Mouse (Mus musculus) hindbrain, embryonic 12.5 days (tissue): ENCODE measurements at regions not wholly inside any gene's neighbourhood (a gene's known extent, or its start where the extent isn't known, plus 50 kb on each side); places are given as distances from the start of the nearest gene placed in this dataset.

Experiments used
- ATAC-seq: fragments of 200-750 bp; cut with Nextera tagmentation; 2 replicates; pipeline ENCODE4 v1.8.0; 2017; ENCODE audit warnings: moderate TSS enrichment; ENCODE audit not compliant: low FRiP score
- H3K27ac ChIP-seq: fragments of 300-500 bp; sonication (generic); 2 replicates; pipeline ENCODE4 v1.5.1; 2016; ENCODE audit warnings: mild to moderate bottlenecking
- H3K27me3 ChIP-seq: fragments of 300-500 bp; sonication (generic); 2 replicates; pipeline ENCODE4 v1.6.1; 2016; ENCODE audit warnings: mild to moderate bottlenecking
- H3K36me3 ChIP-seq: fragments of 300-500 bp; sonication (generic); 2 replicates; pipeline ENCODE4 v1.6.1; 2016; ENCODE audit warnings: mild to moderate bottlenecking
- H3K4me1 ChIP-seq: fragments of 300-500 bp; sonication (generic); 2 replicates; pipeline ENCODE4 v1.6.1; 2016
- H3K4me2 ChIP-seq: fragments of 300-500 bp; sonication (generic); replicated peaks from 2 replicates; pipeline ENCODE4 v1.6.1; 2016; ENCODE audit warnings: mild to moderate bottlenecking
- H3K4me3 ChIP-seq: fragments of 300-500 bp; sonication (generic); 2 replicates; pipeline ENCODE4 v1.5.1; 2016; ENCODE audit warnings: mild to moderate bottlenecking
- H3K9ac ChIP-seq: fragments of 300-500 bp; sonication (generic); 2 replicates; pipeline ENCODE4 v1.6.1; 2016; ENCODE audit warnings: mild to moderate bottlenecking, moderate library complexity
- H3K9me3 ChIP-seq: fragments of 300-500 bp; sonication (generic); replicated peaks from 2 replicates; pipeline ENCODE4 v1.6.1; 2016; ENCODE audit warnings: mild to moderate bottlenecking
- WGBS: fragments of 180-500 bp; shearing (Covaris S2); methylation state at CpG from one replicate; pipeline ENCODE4 v1.1.7; 2016; 5-methylcytosine and 5-hydroxymethylcytosine counted together

DNA sequence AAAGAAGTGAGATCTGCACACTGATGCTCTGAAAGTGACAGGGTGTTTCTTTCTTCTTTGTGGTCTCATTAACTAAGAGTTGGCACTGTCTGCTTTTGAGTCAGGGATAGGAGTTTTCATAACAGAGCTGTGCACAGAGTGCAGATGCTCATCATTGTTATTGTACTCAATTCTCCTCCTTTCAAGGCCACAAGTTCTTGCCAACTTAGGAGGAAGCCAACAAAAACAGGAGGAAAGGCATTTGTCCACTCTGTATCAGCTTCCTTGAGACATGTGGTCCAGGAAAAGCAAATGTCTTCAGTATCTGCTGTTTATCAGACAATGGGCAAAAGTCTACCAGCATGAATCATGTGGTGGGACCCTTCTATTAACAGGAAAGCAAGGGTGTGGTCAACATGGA is 345.1 kb downstream of the Fam181b start:
- Histone ChIP-seq H3K36me3 (no peaks in the 10 kb centered on the region), H3K4me1 (no peaks in the 10 kb centered on the region), H3K9ac (no peak overlapping the region), H3K4me2 (no peak overlapping the region), H3K4me3 (no peak overlapping the region), H3K27ac (no peak overlapping the region), H3K27me3 (no peaks in the 10 kb centered on the region), H3K9me3 (no peaks in the 10 kb centered on the region)
- no peak for ATAC-seq

DNA sequence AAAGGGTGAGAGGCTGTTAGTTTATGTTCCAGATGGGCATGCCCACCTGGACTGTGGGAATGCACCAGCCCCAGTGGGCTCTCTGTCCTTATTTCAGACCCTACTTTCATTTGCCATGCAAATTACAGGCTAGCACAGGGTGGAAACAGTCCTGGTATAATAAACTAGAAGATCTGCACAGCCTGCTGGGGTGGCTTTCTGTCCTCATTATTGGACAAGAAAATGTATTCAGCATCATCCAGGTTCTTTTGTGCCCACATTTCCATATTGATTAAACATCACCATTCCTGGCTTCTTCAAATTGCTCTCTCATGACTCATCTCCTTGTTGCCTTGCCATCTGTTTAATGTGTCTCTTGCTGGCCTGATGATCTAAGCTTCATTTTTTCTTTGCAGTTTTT is 355.4 kb downstream of the Fam181b start:
- H3K4me3 ChIP-seq: no peak overlapping the region
- no peak overlapping the region for H3K4me2 ChIP-seq
- H3K4me1 ChIP-seq: no peaks in the 10 kb centered on the region
- H3K9me3 ChIP-seq: no peaks in the 10 kb centered on the region
- H3K36me3 ChIP-seq: no peaks in the 10 kb centered on the region
- no peak overlapping the region for H3K27ac ChIP-seq
- no peak overlapping the region for H3K9ac ChIP-seq
- no peaks in the 10 kb centered on the region for H3K27me3 ChIP-seq
- ATAC-seq: peak; percentile 76; the same call in 1 of the 2 replicates

DNA sequence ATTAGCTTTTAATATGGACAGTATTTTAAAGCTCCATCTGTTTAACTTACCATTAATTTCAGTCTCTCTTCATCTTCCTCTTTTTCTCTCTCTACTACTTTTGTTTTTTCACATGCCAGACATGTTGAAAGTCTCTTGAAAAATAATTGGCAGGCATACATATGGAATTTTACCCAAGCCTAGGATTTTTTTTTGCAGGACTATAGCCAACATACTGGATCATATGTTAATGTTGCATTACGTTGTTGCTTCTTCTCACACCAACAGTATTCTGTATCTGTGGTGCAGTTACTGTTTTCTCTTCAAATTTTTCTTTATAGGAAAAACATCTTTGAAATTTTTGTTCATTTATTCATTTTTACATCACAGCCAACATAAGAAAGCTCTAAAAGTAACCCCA is 374.4 kb downstream of the Fam181b start:
- H3K9ac ChIP-seq: no peak overlapping the region
- no peak overlapping the region for H3K27ac ChIP-seq
- no peaks in the 10 kb centered on the region for H3K4me1 ChIP-seq
- no peak for ATAC-seq
- H3K36me3 ChIP-seq: no peaks in the 10 kb centered on the region
- H3K4me2 ChIP-seq: no peak overlapping the region
- H3K27me3 ChIP-seq: no peaks in the 10 kb centered on the region
- H3K9me3 ChIP-seq: no peaks in the 10 kb centered on the region
- no peak overlapping the region for H3K4me3 ChIP-seq
- 91% methylated on average over 1 of the region's 1 CpGs for WGBS

DNA sequence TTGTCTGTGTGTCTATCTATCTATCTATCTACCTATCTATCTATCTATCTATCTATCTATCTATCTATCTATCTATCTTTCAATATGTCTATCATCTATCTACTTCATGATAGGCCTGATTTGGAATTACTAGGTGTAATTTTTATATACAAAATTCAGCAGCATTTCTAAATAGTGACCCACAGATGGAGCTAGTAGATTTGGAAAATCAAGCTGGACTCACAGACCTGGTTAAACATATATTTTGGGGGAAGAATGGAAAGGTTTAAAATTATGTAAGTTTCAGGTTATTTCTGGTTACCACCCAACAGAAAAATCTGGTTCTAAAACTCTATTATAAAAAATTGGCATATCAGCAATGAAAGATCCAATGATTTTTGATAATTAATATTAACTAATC is 383.7 kb downstream of the Fam181b start:
- no peak for ATAC-seq
- H3K9ac ChIP-seq: no peak overlapping the region
- H3K4me3 ChIP-seq: no peak overlapping the region
- H3K4me2 ChIP-seq: no peak overlapping the region
- H3K27me3 ChIP-seq: no peaks in the 10 kb centered on the region
- no peaks in the 10 kb centered on the region for H3K9me3 ChIP-seq
- no peak overlapping the region for H3K27ac ChIP-seq
- H3K36me3 ChIP-seq: no peaks in the 10 kb centered on the region
- H3K4me1 ChIP-seq: no peaks in the 10 kb centered on the region

DNA sequence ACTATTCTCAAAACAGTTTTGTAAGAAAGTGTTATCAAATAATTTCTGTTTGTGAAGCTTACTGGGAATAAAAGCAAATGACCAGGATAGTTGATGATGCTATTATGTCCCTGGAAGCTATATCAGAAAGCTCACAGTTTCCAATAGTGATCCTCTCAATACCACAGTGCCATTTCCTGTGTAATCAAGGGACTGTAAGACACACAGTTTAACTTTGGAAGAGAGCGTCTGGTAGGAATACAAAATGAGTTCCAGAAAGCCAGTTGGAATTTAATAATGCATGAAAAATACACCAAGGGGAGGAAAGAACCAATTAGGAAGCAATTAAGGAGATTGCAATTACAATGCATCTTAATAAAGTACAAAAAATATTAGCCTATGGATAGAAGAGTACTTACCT is 393.7 kb downstream of the Fam181b start:
- Histone ChIP-seq H3K27me3 (no peaks in the 10 kb centered on the region), H3K4me1 (no peaks in the 10 kb centered on the region), H3K9ac (no peak overlapping the region), H3K36me3 (no peaks in the 10 kb centered on the region), H3K27ac (no peak overlapping the region), H3K4me3 (no peak overlapping the region), H3K4me2 (no peak overlapping the region), H3K9me3 (no peaks in the 10 kb centered on the region)
- no peak for ATAC-seq
- 60% methylated on average over 1 of the region's 1 CpGs for WGBS

DNA sequence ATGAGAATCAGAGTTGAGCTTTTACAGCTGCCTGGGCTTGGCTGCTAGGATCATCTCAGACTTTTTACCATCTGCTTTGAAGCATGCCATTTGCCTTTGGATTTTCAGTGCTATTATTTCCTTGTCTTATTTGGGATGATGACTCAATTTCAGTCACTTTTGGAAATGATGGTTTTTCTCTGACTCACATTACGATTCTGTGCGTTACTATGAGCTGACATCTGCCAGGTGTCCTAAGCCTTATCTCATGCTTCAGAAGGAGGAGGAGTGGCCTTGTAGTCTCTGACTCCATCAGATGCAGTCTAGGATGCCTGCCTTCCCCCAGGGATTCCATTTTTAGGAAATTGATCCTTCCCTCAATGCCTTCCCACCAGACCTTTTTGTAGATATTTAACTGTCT is 431.0 kb downstream of the Fam181b start:
- no peaks in the 10 kb centered on the region for H3K4me1 ChIP-seq
- no peaks in the 10 kb centered on the region for H3K9me3 ChIP-seq
- H3K36me3 ChIP-seq: no peaks in the 10 kb centered on the region
- WGBS: 92% methylated on average over 2 of the region's 2 CpGs
- no peak overlapping the region for H3K4me3 ChIP-seq
- ATAC-seq: no peak
- H3K27me3 ChIP-seq: no peaks in the 10 kb centered on the region
- no peak overlapping the region for H3K9ac ChIP-seq
- no peak overlapping the region for H3K27ac ChIP-seq
- H3K4me2 ChIP-seq: no peak overlapping the region

DNA sequence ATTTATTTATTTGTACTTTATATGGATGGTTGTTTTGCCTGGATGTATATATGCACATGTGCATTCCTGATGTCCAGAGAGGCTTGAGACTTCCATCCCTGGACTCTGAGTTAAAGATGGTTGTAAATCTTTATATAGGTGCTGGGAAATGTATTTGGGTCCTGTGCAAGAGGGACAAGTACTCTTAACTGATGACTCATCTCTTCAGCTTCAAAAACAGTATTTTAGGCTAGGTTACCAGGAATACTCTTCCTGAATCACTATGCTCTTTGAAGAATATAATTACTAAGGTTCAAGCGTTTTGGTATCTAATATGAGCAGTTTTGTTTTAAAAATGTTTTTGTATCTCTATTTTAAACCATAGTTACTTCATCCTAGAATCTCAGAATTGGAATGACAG is 431.6 kb downstream of the Fam181b start:
- ATAC-seq: no peak
- Histone ChIP-seq H3K27me3 (no peaks in the 10 kb centered on the region), H3K4me1 (no peaks in the 10 kb centered on the region), H3K9me3 (no peaks in the 10 kb centered on the region), H3K4me2 (no peak overlapping the region), H3K4me3 (no peak overlapping the region), H3K9ac (no peak overlapping the region), H3K27ac (no peak overlapping the region), H3K36me3 (no peaks in the 10 kb centered on the region)
- 76% methylated on average over 1 of the region's 1 CpGs for WGBS

DNA sequence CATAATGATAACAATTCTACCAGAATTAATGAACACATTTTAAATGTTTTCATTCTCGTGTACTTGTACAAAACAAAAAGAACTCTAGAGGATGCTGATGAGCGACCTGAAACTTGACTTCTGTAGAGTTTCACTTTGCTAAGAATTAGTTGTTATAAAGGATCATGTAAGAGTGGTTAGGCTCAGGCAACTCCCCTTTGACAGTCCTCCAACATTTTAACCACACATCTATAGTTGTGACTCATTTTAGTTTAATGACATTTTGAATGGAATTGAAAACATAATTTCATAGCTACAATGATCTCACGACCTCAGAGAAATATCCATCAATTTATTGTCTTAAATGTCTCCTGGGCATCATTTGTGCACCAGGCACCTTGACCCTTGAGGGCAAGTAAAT is 479.5 kb downstream of the Fam181b start:
- H3K36me3 ChIP-seq: no peaks in the 10 kb centered on the region
- H3K4me3 ChIP-seq: no peak overlapping the region
- no peak for ATAC-seq
- 86% methylated on average over 3 of the region's 3 CpGs for WGBS
- no peak overlapping the region for H3K27ac ChIP-seq
- H3K4me2 ChIP-seq: no peak overlapping the region
- H3K9ac ChIP-seq: no peak overlapping the region
- H3K27me3 ChIP-seq: no peaks in the 10 kb centered on the region
- H3K4me1 ChIP-seq: no peaks in the 10 kb centered on the region
- H3K9me3 ChIP-seq: no peaks in the 10 kb centered on the region

DNA sequence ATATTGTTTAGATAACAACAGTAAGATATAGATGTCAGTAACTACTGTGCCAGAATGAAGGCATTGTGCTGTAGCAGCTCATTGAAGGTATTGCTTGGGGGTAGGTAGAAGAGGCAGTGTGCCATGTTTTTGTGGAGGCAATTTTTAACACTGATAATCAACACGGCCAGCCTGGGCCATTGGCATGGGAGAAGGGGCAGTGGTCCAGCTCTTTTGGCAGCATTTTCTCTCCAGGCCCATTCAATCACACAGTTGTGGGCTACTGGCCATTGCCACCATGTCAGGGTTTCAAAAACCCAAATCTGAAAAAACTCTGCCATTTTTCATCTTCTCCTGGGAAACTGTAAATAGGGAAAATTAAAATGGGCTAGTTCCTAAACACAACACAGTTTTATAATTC is 497.9 kb downstream of the Fam181b start:
- no peak overlapping the region for H3K4me3 ChIP-seq
- no peaks in the 10 kb centered on the region for H3K36me3 ChIP-seq
- H3K9me3 ChIP-seq: no peaks in the 10 kb centered on the region
- H3K27ac ChIP-seq: no peak overlapping the region
- no peak for ATAC-seq
- H3K9ac ChIP-seq: no peak overlapping the region
- H3K27me3 ChIP-seq: no peaks in the 10 kb centered on the region
- WGBS: 86% methylated on average over 1 of the region's 1 CpGs
- H3K4me1 ChIP-seq: no peaks in the 10 kb centered on the region
- H3K4me2 ChIP-seq: no peak overlapping the region

DNA sequence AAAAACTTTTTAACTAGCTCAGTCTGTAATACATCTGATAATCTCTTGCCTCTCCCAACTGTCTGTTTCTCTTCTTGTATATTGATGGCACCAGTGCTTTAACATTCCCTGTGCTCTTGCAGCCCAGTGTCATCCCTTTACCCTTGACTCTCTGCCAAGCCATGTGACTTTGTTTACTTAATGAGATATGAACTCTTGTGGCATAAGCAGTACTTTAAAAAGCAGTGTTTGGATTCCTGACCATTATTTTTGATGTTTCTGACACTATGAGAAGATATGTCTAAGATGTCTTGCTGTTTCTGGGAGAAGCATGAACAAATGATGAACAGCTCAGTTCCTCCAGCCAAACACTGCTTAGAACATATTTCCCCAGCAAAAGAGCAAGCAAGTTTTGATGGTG is 507.5 kb downstream of the Fam181b start:
- Histone ChIP-seq H3K9me3 (no peaks in the 10 kb centered on the region), H3K4me1 (no peaks in the 10 kb centered on the region), H3K36me3 (no peaks in the 10 kb centered on the region), H3K4me3 (no peak overlapping the region), H3K27ac (no peak overlapping the region), H3K4me2 (no peak overlapping the region), H3K27me3 (no peaks in the 10 kb centered on the region), H3K9ac (no peak overlapping the region)
- ATAC-seq: no peak

DNA sequence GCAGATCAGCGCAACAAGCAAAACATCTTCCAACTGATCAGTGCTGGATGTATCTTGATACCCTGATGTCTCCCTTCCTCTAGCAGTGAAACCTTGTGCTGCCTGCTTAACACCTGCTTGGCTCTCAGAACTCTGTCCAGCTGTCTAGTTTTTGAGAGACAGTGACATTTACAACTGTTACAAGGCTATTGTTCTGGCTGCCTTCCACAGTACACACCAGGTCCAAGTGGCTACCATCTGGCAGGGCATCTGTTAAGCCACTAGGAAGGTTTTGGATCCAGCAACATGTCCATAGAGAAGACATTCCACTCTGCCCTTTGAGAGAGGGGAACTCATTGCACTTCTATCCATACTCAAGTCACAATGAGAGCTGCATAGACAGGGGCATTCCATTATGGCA is 508.4 kb downstream of the Fam181b start:
- H3K4me1 ChIP-seq: no peaks in the 10 kb centered on the region
- ATAC-seq: no peak

More for the DNA sequence above, 508.4 kb downstream of the Fam181b start:
- Histone ChIP-seq H3K4me2 (no peak overlapping the region), H3K4me3 (no peak overlapping the region), H3K9me3 (no peaks in the 10 kb centered on the region), H3K36me3 (no peaks in the 10 kb centered on the region), H3K27ac (no peak overlapping the region), H3K27me3 (no peaks in the 10 kb centered on the region), H3K9ac (no peak overlapping the region)
- WGBS: 94% methylated on average over 1 of the region's 1 CpGs
